Mouse (Mus musculus) ovary, adult 10 weeks (tissue): ENCODE results near the gene Eif2s3x. TPM values are rescaled to one million over a fixed set of nuclear protein-coding genes. Genes with fewer than 3 reads are reported as not detected.

Experiments
- polyA plus RNA-seq: library from polyadenylated mRNA; stranded (reverse); fragments of 350-450 nt; fragmentation: Illumina TruSeq; extraction: RNeasy Lipid Tissue Mini Kit (QIAGEN cat#74804); gene quantifications from one replicate; pipeline ENCODE4 v1.2.3, GENCODE M21; 2014

Eif2s3x gene
- polyA plus RNA-seq, result 368 TPM

DNA sequence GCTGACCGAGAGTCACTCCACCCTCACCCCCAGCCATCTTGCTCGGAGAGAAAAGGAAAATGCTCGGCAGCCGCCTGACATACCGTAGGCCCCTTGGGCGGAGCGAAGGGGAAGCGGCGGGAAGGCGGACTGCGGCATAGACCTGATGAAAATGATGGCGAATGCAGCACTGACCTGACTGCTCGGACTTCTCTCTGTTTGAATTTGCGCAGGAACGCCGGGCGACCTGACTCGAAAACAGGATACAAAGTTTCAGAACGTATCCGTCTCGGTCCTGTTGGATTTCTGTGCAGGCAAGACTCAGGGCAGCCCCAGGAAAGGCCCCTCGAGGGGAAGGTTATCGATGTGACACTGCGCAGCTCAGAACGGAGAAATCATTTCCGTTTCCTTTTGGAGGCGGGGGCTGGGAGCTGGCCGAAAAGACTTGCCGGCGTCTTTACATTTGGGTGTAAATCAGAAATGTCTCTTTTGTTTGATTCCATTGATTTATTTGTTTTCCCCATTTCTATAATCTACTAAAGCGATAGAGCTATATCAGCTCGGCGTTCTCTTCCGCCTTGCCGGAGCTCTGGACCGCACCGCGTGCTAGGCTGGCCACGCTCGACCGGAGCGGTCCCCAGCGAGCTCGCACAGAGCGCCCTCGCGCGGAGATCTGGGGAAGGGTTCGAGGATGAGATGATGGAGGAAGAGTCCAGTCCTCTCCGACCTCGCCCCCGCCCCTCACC, at the start of gene Eif2s3x:
Eif2s3x (minus strand) TSS at position 266 of the 725 bp plus-strand sequence.

DNA sequence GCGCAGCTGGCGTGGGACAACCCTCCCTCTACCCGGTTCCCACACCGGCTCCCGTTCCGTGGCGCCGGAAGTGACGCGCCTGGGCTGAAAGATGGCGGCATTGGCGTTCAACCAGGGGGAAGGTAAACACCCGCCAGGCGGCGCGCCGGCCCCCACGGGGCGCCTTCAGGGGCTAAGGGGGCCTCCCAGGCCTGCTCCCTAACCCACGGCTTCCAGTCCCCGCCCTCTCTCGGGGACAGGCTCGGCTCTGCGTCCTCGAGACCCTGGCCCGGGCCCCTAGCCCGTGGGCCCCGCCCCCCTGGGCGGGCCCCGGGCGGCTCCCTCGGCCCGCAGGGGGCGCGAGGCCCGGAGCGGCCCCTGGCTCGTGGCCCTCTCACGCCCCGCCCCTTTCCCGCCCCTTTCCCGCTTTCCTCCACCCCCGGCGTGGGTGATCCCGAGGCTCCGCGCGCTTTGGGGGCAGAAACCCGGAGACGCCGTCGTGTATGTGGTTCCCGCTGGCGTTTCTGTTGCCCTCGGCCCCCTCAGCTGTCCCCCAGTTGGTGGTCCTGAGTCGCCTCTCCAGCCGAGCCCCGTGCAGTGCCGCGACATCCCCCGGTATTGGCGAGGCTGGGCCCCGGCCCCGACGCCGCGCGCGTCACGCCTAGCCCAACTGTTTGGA, 22.0 kb upstream of the Eif2s3x start, which contains the start of gene Klhl15:
Klhl15 (plus strand) TSS at position 68 of the 658 bp plus-strand sequence.

Other genes starting within 250 kb of the Eif2s3x start
- gene AU015836, start 244.2 kb downstream of the Eif2s3x start, polyA plus RNA-seq, result 38.4 TPM
- gene Zfx, start 89.2 kb downstream of the Eif2s3x start, polyA plus RNA-seq, result 101 TPM
- 25.4 TPM for gene Klhl15, start 21.7 kb upstream of the Eif2s3x start, polyA plus RNA-seq
- gene Fam90a1b, start 153.9 kb upstream of the Eif2s3x start, polyA plus RNA-seq, result not detected
- 161 TPM for gene Apoo, start 154.3 kb upstream of the Eif2s3x start, polyA plus RNA-seq